Mouse (Mus musculus) ovary, postnatal 10 days (tissue): ENCODE measurements around the gene Lonp1.
"Not testable (repeated sequence)": the region's sequence is repeated elsewhere in the genome, so short reads cannot be mapped to it uniquely, and the experiment has no call there.

Source experiments
- DNase-seq: peaks from one replicate; pipeline ENCODE4 v3.0.0; 2022; ENCODE audit warnings: low spot score

The Lonp1 gene

GRCm38 (mm10) chr17:56625495-56625894 lies 1.2 kb downstream of the Lonp1 start:
- no peak for DNase-seq

- no peak for DNase-seq
Measured at GRCm38 (mm10) chr17:56617628-56618027, 9.1 kb downstream of the Lonp1 start.

- no peak for DNase-seq
Measured at GRCm38 (mm10) chr17:56616725-56617124, 10.0 kb downstream of the Lonp1 start.

- no peak for DNase-seq
Measured at GRCm38 (mm10) chr17:56615792-56616191, 10.9 kb downstream of the Lonp1 start.

- DNase-seq, result no peak
Measured at GRCm38 (mm10) chr17:56615136-56615784, 11.4 kb downstream of the Lonp1 start.

- DNase-seq, result no peak
Measured at GRCm38 (mm10) chr17:56614391-56615135, 12.1 kb downstream of the Lonp1 start.

- not testable (repeated sequence) for DNase-seq
Measured at GRCm38 (mm10) chr17:56613893-56614292, 12.8 kb downstream of the Lonp1 start.

GRCm38 (mm10) chr17:56613236-56613844 lies 13.3 kb downstream of the Lonp1 start, which contains the start of gene Rpl36:
Gene Rpl36 (plus strand): TSS chr17:56613416.
- peak; percentile 91 for DNase-seq

GRCm38 (mm10) chr17:56612565-56612939 lies 14.1 kb downstream of the Lonp1 start:
- DNase-seq, result not testable (repeated sequence)

GRCm38 (mm10) chr17:56611861-56612564 lies 14.7 kb downstream of the Lonp1 start:
- DNase-seq, result no peak

- DNase-seq, result no peak
Measured at GRCm38 (mm10) chr17:56611323-56611722, 15.4 kb downstream of the Lonp1 start.

- DNase-seq, result peak; percentile 83
Measured at GRCm38 (mm10) chr17:56609452-56610171, 17.1 kb downstream of the Lonp1 start, which contains the start of gene 2410015M20Rik. Gene 2410015M20Rik (minus strand): TSS chr17:56609771.

GRCm38 (mm10) chr17:56608699-56609098 lies 18.0 kb downstream of the Lonp1 start:
- DNase-seq, result no peak

GRCm38 (mm10) chr17:56607521-56608062 lies 19.1 kb downstream of the Lonp1 start:
- no peak for DNase-seq

- no peak for DNase-seq
Measured at GRCm38 (mm10) chr17:56605431-56605830, 21.3 kb downstream of the Lonp1 start.

- no peak for DNase-seq
Measured at GRCm38 (mm10) chr17:56604422-56604821, 22.3 kb downstream of the Lonp1 start.

GRCm38 (mm10) chr17:56604070-56604380 lies 22.7 kb downstream of the Lonp1 start:
- no peak for DNase-seq

GRCm38 (mm10) chr17:56603186-56604069 lies 23.3 kb downstream of the Lonp1 start:
- DNase-seq, result no peak

GRCm38 (mm10) chr17:56593527-56594271 lies 33.0 kb downstream of the Lonp1 start:
- DNase-seq, result no peak

- no peak for DNase-seq
Measured at GRCm38 (mm10) chr17:56592553-56592952, 34.1 kb downstream of the Lonp1 start.
